In the genomic region with DNA sequence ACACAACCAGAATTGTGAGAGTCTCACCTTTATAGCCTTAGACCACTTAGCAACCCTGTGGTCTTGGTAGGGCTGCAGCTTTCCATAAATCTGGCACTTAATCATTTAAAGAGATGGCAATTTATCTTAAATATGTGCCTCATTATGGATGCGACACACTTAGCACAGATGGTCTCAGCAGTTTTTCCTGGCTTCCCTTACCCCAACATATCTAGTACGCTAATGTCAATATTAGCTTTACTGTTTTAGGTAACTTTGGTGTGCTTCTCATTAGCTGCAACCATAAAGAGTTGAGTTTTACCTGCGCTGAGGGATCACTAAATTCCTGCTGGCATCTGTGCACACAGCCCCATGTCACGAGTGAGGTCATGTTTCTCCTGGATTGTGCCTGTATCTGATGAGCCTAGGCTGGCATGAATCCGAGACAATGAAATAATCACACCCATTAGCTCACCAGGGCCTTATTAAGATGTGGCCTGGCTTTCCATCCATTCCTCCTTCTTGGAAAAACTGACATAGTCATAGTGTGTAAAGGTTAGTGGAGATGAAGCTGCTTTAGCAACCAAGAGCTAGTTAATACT, we compare ENCODE assay signal across 20 mouse cellular contexts.
DNase-seq lines count a peak whose midpoint lies in the region; ATAC-seq and TF ChIP-seq lines count a peak whose summit lies in the region.
"Had no signal": no experiment of that assay in that cellular context is flagged by ENCODE, and none has a peak within 500 bp of the region (broad histone marks: within the 10 kb centered on the region; RNA-seq: fewer than 3 reads in every experiment).

No protein-coding gene starts in this region.

- H3K36me3 ChIP-seq in forebrain, embryonic 14.5 days (ENCODE audit: control insufficient read depth, insufficient read depth, low read length) = no peaks in the 10 kb centered on the region
- no peaks in the 10 kb centered on the region for H3K36me3 ChIP-seq in forebrain, postnatal 0 days (ENCODE audit: insufficient read depth)
- H3K36me3 ChIP-seq in lung, embryonic 14.5 days (ENCODE audit: insufficient read depth) = no peaks in the 10 kb centered on the region
- H3K36me3 ChIP-seq in embryonic facial prominence, embryonic 10.5 days (replicated peaks) = peaks cover 15% of the 10 kb centered on the region
- H3K36me3 ChIP-seq in neural tube, embryonic 14.5 days (ENCODE audit: control insufficient read depth, insufficient read depth, low read length) = no peaks in the 10 kb centered on the region
- H3K36me3 ChIP-seq: embryonic facial prominence, embryonic 13.5 days had no signal

- no peak for TF ChIP-seq CTCF in forebrain, postnatal 0 days (IDR thresholded peaks at IDR 0.05; ENCODE audit: low read depth)
- TF ChIP-seq CTCF in lung, embryonic 14.5 days (IDR thresholded peaks at IDR 0.05; ENCODE audit: low read depth) = no peak

- no peak overlapping the region for H3K9ac ChIP-seq in forebrain, embryonic 14.5 days (ENCODE audit: low read length)
- H3K9ac ChIP-seq in forebrain, postnatal 0 days = no peak overlapping the region
- H3K9ac ChIP-seq in lung, embryonic 14.5 days = no peak overlapping the region
- H3K9ac ChIP-seq in neural tube, embryonic 14.5 days (replicated peaks; ENCODE audit: low read depth, low read length) = no peak overlapping the region
- H3K9ac ChIP-seq: embryonic facial prominence, embryonic 13.5 days; liver, postnatal 0 days had no signal

- DNase-seq in forebrain, embryonic 14.5 days (ENCODE audit: low spot score) = peak; percentile 57
- no peak for DNase-seq in forebrain, postnatal 0 days
- DNase-seq in lung, embryonic 14.5 days = no peak
- DNase-seq in lung, postnatal 10 days = no peak
- no peak for DNase-seq in embryonic facial prominence, embryonic 10.5 days (ENCODE audit: low spot score)
- no peak for DNase-seq in cerebellum, adult 11 months
- no peak for DNase-seq in embryo, embryonic 10 days (ENCODE audit: low spot score)
- DNase-seq: cerebellum, adult 18-20 months; cerebellum, postnatal 14 days; kidney, adult 11 months; layer of hippocampus, adult 9-11 months; liver, postnatal 0 days; right cerebral cortex, postnatal 25 days; thymus, postnatal 25 days had no signal

- H3K9me3 ChIP-seq in forebrain, embryonic 14.5 days (replicated peaks; ENCODE audit: control insufficient read depth, low read length) = peaks cover 15% of the 10 kb centered on the region; the same call in 1 of the 2 replicates
- peaks cover 11% of the 10 kb centered on the region for H3K9me3 ChIP-seq in forebrain, postnatal 0 days (ENCODE audit: low read length)
- peaks cover 21% of the 10 kb centered on the region for H3K9me3 ChIP-seq in lung, embryonic 14.5 days (ENCODE audit: low read depth, low read length)
- peaks cover 21% of the 10 kb centered on the region for H3K9me3 ChIP-seq in embryonic facial prominence, embryonic 10.5 days
- H3K9me3 ChIP-seq in neural tube, embryonic 14.5 days (ENCODE audit: control insufficient read depth, low read length) = peaks cover 10% of the 10 kb centered on the region

- H3K27ac ChIP-seq in forebrain, embryonic 14.5 days (ENCODE audit: low read depth, low read length) = no peak overlapping the region; the same call in 1 of the 2 replicates
- no peak overlapping the region for H3K27ac ChIP-seq in forebrain, postnatal 0 days (ENCODE audit: low read depth, low read length)
- 0 out of 2 replicates have a peak overlapping the region, but pooled peaks have one; percentile 40 for H3K27ac ChIP-seq in lung, embryonic 14.5 days (ENCODE audit: low read depth)
- peak overlapping the region; percentile 26; the same call in 1 of the 2 replicates for H3K27ac ChIP-seq in embryonic facial prominence, embryonic 10.5 days (replicated peaks)
- H3K27ac ChIP-seq in neural tube, embryonic 14.5 days (ENCODE audit: low read depth, low read length) = no peak overlapping the region
- H3K27ac ChIP-seq: embryonic facial prominence, embryonic 13.5 days had no signal

- H3K27me3 ChIP-seq in forebrain, embryonic 14.5 days (replicated peaks; ENCODE audit: control insufficient read depth, insufficient read depth, low read length) = no peaks in the 10 kb centered on the region
- no peaks in the 10 kb centered on the region for H3K27me3 ChIP-seq in forebrain, postnatal 0 days (ENCODE audit: insufficient read depth, low read length)
- no peaks in the 10 kb centered on the region for H3K27me3 ChIP-seq in lung, embryonic 14.5 days (ENCODE audit: insufficient read depth, low read length)
- H3K27me3 ChIP-seq in embryonic facial prominence, embryonic 10.5 days (replicated peaks; ENCODE audit: low read depth, poor library complexity, severe bottlenecking) = no peaks in the 10 kb centered on the region
- no peaks in the 10 kb centered on the region for H3K27me3 ChIP-seq in neural tube, embryonic 14.5 days (ENCODE audit: control insufficient read depth, insufficient read depth, low read length)
- H3K27me3 ChIP-seq: embryonic facial prominence, embryonic 13.5 days; Patski had no signal

- peak; percentile 49; the same call in 1 of the 2 replicates for ATAC-seq in forebrain, embryonic 14.5 days
- ATAC-seq in forebrain, postnatal 0 days = no peak
- ATAC-seq in lung, embryonic 14.5 days (ENCODE audit: insufficient read depth) = no peak
- ATAC-seq in neural tube, embryonic 14.5 days (ENCODE audit: low read depth) = peak; percentile 54; the same call in 1 of the 2 replicates
- ATAC-seq: liver, postnatal 0 days; Patski had no signal

- no peak overlapping the region for H3K4me2 ChIP-seq in forebrain, embryonic 14.5 days (ENCODE audit: low read length)
- H3K4me2 ChIP-seq in forebrain, postnatal 0 days (ENCODE audit: low read depth) = no peak overlapping the region
- no peak overlapping the region for H3K4me2 ChIP-seq in lung, embryonic 14.5 days
- H3K4me2 ChIP-seq in neural tube, embryonic 14.5 days (ENCODE audit: low read depth, low read length) = no peak overlapping the region
- H3K4me2 ChIP-seq: embryonic facial prominence, embryonic 13.5 days; heart, embryonic 11.5 days; liver, embryonic 11.5 days had no signal

- WGBS in forebrain, embryonic 14.5 days = 62% methylated on average over 5 of the region's 5 CpGs
- WGBS in forebrain, postnatal 0 days = 57% methylated on average over 5 of the region's 5 CpGs
- WGBS in lung, embryonic 14.5 days = 58% methylated on average over 5 of the region's 5 CpGs
- 76% methylated on average over 5 of the region's 5 CpGs for WGBS in embryonic facial prominence, embryonic 10.5 days
- 58% methylated on average over 5 of the region's 5 CpGs for WGBS in neural tube, embryonic 14.5 days

- H3K4me1 ChIP-seq in forebrain, embryonic 14.5 days (ENCODE audit: control insufficient read depth, insufficient read depth, low read length) = peaks cover 15% of the 10 kb centered on the region
- H3K4me1 ChIP-seq in forebrain, postnatal 0 days (ENCODE audit: insufficient read depth) = peaks cover 8% of the 10 kb centered on the region; the same call in 1 of the 2 replicates
- H3K4me1 ChIP-seq in lung, embryonic 14.5 days (ENCODE audit: insufficient read depth) = peaks cover 18% of the 10 kb centered on the region
- H3K4me1 ChIP-seq in embryonic facial prominence, embryonic 10.5 days = peaks cover 12% of the 10 kb centered on the region
- 0 out of 2 replicates have a peak, but pooled peaks cover 6% of the 10 kb centered on the region for H3K4me1 ChIP-seq in neural tube, embryonic 14.5 days (ENCODE audit: control insufficient read depth, insufficient read depth, low read length)

- H3K4me3 ChIP-seq in forebrain, embryonic 14.5 days (ENCODE audit: low read depth, low read length) = no peak overlapping the region
- H3K4me3 ChIP-seq in forebrain, postnatal 0 days (ENCODE audit: low read depth, low read length) = no peak overlapping the region
- H3K4me3 ChIP-seq in lung, embryonic 14.5 days (ENCODE audit: low read depth, low read length) = no peak overlapping the region
- H3K4me3 ChIP-seq in embryonic facial prominence, embryonic 10.5 days = no peak overlapping the region
- H3K4me3 ChIP-seq in neural tube, embryonic 14.5 days (ENCODE audit: low read depth, low read length) = no peak overlapping the region
- H3K4me3 ChIP-seq: embryonic facial prominence, embryonic 13.5 days; erythroblast, embryonic 14.5 days had no signal

Comparison
In these comparisons a context has a peak if more than half of its experiments do, and no peak if none do; other contexts are left out.
1. ATAC-seq: peak in forebrain, embryonic 14.5 days (single experiment) and neural tube, embryonic 14.5 days (single experiment); none in forebrain, postnatal 0 days (single experiment) and lung, embryonic 14.5 days (single experiment).
2. H3K27ac ChIP-seq: peak in lung, embryonic 14.5 days (single experiment) and embryonic facial prominence, embryonic 10.5 days (single experiment); none in forebrain, embryonic 14.5 days (single experiment), forebrain, postnatal 0 days (single experiment) and neural tube, embryonic 14.5 days (single experiment).